Mouse (Mus musculus): ENCODE measurements around the gene Tshr. TPM values are rescaled to one million over a fixed set of nuclear protein-coding genes. Genes with fewer than 3 reads are reported as not detected.
"Not testable (repeated sequence)": the region's sequence is repeated elsewhere in the genome, so short reads cannot be mapped to it uniquely, and the experiment has no call there.

Gene Tshr
- not detected in 2 replicates for total RNA-seq (2017)

GRCm38 (mm10) chr12:91384281-91385017, at the start of gene Tshr, which contains the start of gene Cep128:
TSS of gene Tshr (plus strand) at chr12:91384563.
TSS of gene Cep128 (minus strand) at chr12:91384409.
- peak; percentile 98 for ATAC-seq (replicated peaks; ENCODE audit: low read depth, poor library complexity, severe bottlenecking)

DNA sequence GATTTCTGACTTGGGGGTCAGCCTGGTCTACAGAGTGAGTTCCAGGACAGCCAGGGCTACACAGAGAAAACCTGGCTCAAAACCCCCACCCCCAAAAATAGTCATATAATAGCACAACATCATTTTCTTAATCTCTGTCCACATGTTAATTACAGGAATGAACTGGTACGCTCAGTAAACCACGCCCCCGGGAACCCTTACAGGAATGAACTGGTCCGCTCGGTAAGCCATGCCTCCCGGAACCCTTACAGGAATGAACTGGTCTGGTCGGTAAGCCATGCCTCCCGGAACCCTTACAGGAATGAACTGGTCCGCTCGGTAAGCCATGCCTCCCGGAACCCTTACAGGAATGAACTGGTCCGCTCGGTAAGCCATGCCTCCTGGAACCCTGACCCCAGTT, 45.7 kb upstream of the Tshr start:
- ATAC-seq (replicated peaks; ENCODE audit: low read depth, poor library complexity, severe bottlenecking): not testable (repeated sequence)

- ATAC-seq (replicated peaks; ENCODE audit: low read depth, poor library complexity, severe bottlenecking): no peak
These were observed 30.6 kb upstream of the Tshr start for GRCm38 (mm10) chr12:91353783-91354182.

DNA sequence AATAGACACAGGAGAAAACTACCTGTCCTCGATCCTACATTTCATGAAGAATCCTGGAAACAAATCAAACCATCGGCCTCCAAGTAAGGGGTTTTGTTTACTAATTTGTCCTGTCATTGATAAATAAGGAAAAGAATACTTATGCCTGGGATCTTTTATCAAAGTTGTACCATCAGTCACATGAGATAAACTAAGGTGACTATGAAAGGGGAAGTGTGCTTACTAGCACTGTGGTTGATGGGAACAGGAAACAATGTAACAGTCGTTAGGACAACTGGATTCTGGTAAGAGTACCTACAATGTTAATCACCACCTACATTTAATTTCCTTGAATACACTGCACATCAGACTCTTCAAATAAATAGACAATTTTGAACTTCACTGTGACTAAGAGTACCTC, 15.2 kb upstream of the Tshr start:
- ATAC-seq (replicated peaks; ENCODE audit: low read depth, poor library complexity, severe bottlenecking): peak; percentile 69

- ATAC-seq (replicated peaks; ENCODE audit: low read depth, poor library complexity, severe bottlenecking): peak; percentile 60
These were observed 673 bp upstream of the Tshr start for GRCm38 (mm10) chr12:91383516-91384264.

GRCm38 (mm10) chr12:91400232-91401048, 16.1 kb downstream of the Tshr start:
- ATAC-seq (replicated peaks; ENCODE audit: low read depth, poor library complexity, severe bottlenecking): peak; percentile 99

GRCm38 (mm10) chr12:91401049-91401352, 16.6 kb downstream of the Tshr start:
- no peak for ATAC-seq (replicated peaks; ENCODE audit: low read depth, poor library complexity, severe bottlenecking)

- no peak for ATAC-seq (replicated peaks; ENCODE audit: low read depth, poor library complexity, severe bottlenecking)
These were observed 25.9 kb downstream of the Tshr start for GRCm38 (mm10) chr12:91410306-91410705.

- ATAC-seq (replicated peaks; ENCODE audit: low read depth, poor library complexity, severe bottlenecking): no peak
These were observed 28.3 kb downstream of the Tshr start for GRCm38 (mm10) chr12:91412461-91413182.

DNA sequence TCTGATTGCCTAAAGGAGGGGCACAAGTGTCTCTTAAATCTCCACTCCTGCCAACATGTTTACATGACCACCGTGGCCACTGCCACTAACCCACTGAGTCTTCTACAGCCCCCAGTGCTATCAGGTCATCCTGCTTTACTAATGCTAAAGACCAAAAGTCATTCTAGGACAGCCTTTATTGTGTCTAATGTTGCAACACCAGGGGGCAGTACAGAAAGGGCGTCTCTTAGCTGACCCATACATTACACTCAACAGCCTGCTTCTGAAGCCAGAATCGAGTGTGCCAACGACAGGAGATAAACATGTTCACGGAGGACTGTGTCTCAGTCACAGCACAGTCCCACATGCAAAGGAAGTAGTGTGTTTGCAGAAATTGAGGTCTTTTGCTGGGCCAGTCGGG, 30.7 kb downstream of the Tshr start:
- no peak for ATAC-seq (replicated peaks; ENCODE audit: low read depth, poor library complexity, severe bottlenecking)

- no peak for ATAC-seq (replicated peaks; ENCODE audit: low read depth, poor library complexity, severe bottlenecking)
These were observed 32.5 kb downstream of the Tshr start for GRCm38 (mm10) chr12:91416828-91417227.

DNA sequence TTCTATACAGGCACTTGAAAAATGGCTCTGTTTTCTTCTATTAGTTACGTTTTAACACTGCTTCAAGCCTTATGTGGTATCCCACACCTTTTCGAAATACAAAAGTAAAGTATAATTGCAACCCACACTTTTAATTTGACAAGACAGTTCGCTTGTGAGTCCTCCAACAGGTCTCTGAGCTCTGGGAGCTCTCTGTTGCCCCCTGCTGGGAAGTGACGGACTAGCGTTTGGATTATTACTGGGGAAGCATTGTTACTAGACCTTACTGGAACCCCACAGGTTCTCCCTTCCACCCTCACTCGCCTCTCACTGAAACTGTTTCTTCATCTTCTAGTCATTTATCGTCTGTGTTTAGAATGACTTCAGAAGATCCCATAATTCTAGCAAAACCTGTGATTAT, 34.4 kb downstream of the Tshr start:
- peak; percentile 88 for ATAC-seq (replicated peaks; ENCODE audit: low read depth, poor library complexity, severe bottlenecking)

DNA sequence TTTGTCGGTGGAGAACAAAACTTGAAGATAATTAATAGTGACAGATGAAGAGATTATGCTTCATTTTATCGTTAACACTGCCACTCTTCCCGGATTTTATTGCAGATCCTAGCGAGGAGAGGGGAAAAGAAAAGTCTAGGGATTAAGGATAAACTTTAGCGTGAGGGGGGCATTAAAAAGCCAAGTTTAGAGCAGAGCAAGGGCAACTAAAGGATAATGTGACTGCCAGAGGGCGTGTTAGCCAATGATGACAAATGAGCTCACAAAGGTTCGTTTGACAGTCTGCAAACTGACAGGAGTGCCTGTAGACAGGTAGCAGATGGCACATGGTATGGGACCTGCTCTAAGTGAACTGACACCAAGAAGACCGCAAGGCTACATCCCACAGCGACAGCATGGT, 36.9 kb downstream of the Tshr start:
- no peak for ATAC-seq (replicated peaks; ENCODE audit: low read depth, poor library complexity, severe bottlenecking)

DNA sequence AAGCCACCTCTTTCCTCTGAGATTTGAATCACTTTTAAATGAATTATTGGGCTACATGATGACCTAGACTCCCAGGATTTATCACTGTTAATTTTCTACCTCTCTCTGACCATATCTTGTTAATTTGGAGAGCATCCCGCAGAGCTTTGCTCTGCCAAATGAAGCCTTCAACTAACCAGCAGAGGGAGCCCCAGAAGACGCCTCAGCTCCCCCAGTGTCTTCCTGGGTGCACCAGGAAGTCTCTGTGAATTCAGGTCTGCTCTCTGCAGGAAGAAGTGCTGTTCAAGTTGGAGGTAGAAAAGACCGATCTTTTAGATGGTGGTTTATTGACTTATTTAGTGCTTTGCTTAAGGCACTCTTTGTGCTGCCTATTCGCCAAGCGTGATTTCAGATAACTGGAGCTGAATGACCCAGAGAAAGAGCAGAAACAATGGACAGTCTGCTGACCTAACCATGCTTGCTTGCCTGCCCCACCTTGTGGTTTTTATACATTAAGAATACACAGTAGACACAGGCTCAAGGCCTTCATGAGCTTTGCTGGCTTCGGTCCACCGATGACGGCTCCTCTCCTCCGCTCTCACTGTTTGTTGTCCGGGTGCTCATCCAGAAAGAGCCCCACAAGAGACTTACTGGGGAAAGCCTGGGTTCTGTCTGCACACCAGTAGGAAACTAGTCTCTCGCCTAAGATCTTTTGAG, 38.9 kb downstream of the Tshr start:
- peak; percentile 88 for ATAC-seq (replicated peaks; ENCODE audit: low read depth, poor library complexity, severe bottlenecking)

DNA sequence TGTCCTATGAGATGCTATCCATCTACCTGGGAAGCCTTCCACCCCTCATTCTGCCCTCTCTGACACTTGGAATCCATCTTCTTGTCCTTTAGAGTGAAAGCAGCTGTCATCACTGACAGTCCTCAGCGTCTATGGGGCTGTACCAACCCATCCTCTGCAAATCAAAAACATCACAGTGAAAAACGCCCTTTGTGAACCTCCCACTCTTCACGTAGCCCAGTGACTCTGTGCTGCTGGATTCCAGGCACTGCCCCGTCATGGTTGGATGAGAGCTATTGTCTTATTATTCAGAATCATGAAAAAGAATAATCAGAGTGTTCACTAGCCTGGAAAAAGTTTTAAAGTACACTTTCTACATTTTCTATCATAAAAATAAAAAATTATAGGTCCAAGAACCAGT, 42.1 kb downstream of the Tshr start:
- ATAC-seq (replicated peaks; ENCODE audit: low read depth, poor library complexity, severe bottlenecking): no peak

GRCm38 (mm10) chr12:91427129-91427528, 42.8 kb downstream of the Tshr start:
- no peak for ATAC-seq (replicated peaks; ENCODE audit: low read depth, poor library complexity, severe bottlenecking)

DNA sequence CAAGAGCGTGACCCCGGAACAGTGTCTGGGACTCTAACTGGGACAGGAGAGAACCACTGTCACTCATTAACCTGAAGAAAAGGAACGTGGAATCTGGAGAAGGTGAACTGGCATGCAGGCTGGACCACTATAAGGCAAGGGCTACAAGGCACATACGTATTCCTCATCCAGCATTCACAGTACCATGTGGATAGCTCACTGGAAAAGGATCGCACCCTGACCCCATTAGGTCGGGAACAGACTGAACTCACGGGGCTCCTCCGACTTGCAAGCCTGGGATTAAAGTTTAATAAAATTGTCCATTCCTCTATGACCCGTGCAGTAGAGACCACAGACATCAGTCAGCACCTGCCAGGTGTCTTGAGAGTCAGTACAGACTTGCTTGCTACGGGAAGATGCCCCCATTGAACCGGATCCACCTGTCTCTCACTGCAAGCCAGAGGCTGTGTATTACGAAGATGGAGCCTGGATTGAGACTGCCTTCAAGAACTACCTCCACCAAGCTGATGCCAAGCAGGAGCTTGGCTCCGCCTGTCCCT, 97.9 kb downstream of the Tshr start:
- ATAC-seq (replicated peaks; ENCODE audit: low read depth, poor library complexity, severe bottlenecking): no peak

GRCm38 (mm10) chr12:91486342-91486741, 102.0 kb downstream of the Tshr start:
- ATAC-seq (replicated peaks; ENCODE audit: low read depth, poor library complexity, severe bottlenecking): no peak

- ATAC-seq (replicated peaks; ENCODE audit: low read depth, poor library complexity, severe bottlenecking): no peak
These were observed 104.0 kb downstream of the Tshr start for GRCm38 (mm10) chr12:91488406-91488805.
